Mouse (Mus musculus): ENCODE data around the gene Gm8362. TPM values are rescaled to one million over a fixed set of nuclear protein-coding genes. Genes with fewer than 3 reads are reported as not detected.

Gene Gm8362
- not detected in 4 replicates for total RNA-seq (2023; ENCODE audit: inconsistent age)

DNA sequence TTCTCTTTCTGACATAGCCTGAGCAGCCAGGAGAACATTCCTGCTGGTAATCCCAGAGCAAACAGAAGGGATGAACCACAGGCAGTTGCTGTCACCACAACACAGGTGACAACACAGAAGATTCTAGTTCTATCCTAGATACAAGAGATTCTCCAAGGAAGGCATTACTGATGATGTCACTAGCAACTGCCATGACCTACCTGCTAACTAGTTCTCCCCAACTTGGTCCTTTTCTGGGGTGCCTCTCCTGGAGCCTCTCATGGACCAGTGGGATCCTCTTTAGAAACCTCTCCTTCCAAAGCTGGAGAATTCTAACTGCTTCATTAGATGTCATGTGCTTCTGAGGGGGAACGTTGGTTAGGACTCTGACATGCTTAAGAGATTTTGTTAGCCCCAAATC lies at the start of gene Gm8362:
TSS of gene Gm8362 (minus strand) at position 101 of the 400 bp plus-strand sequence.

DNA sequence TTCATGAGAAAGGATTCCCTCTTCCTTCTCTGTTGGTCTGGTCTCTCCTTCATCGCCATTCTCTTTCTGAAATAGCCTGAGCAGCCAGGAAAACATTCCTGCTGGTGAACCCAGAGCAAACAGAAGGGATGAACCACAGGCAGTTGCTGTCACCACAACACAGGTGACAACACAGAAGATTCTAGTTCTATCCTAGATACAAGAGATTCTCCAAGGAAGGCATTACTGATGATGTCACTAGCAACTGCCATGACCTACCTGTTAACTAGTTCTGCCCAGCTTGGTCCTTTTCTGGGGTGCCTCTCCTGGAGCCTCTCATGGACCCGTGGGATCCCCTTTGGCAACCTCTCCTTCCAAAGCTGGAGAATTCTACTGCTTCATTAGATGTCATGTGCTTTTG lies 32.0 kb downstream of the Gm8362 start, which contains the start of gene Gm3636:
TSS of gene Gm3636 (minus strand) at position 101 of the 400 bp plus-strand sequence.

DNA sequence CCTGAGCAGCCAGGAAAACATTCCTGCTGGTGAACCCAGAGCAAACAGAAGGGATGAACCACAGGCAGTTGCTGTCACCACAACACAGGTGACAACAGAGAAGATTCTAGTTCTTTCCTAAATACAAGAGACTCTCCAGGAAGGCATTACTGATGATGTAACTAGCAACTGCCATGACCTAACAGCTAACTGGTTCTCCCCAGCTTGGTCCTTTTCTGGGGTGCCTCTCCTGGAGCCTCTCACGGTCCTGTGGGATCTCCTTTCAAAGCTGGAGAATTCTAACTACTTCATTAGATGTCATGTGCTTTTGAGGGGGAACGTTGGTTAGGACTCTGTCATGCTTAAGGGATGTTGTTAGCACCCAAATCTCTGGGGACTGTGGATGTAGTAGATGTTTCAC lies 54.1 kb downstream of the Gm8362 start, which contains the start of gene Gm8050:
TSS of gene Gm8050 (minus strand) at position 101 of the 400 bp plus-strand sequence.

Other genes starting within 250 kb of the Gm8362 start
- gene Gm8356, start 237.1 kb downstream of the Gm8362 start, total RNA-seq (2023; ENCODE audit: inconsistent age), result not detected in 4 replicates
- gene Gm3629, start 183.8 kb downstream of the Gm8362 start, total RNA-seq (2023; ENCODE audit: inconsistent age), result not detected in 4 replicates
- not detected in 4 replicates for gene Gm3460, start 152.0 kb downstream of the Gm8362 start, total RNA-seq (2023; ENCODE audit: inconsistent age)
- gene Gm10251, start 90.2 kb downstream of the Gm8362 start, total RNA-seq (2023; ENCODE audit: inconsistent age), result not detected in 4 replicates
- gene Gm8050, start 54.2 kb downstream of the Gm8362 start, total RNA-seq (2023; ENCODE audit: inconsistent age), result not detected in 4 replicates
- 0.45 to 1.3 TPM (median 0.73 TPM) in 4 replicates for gene Gm3636, start 32.1 kb downstream of the Gm8362 start, total RNA-seq (2023; ENCODE audit: inconsistent age)
- not detected in 4 replicates for gene Gm3642, start 65.9 kb upstream of the Gm8362 start, total RNA-seq (2023; ENCODE audit: inconsistent age)
- gene Gm3667, start 115.6 kb upstream of the Gm8362 start, total RNA-seq (2023; ENCODE audit: inconsistent age), result not detected in 4 replicates
- not detected in 4 replicates for gene Gm6356, start 199.4 kb upstream of the Gm8362 start, total RNA-seq (2023; ENCODE audit: inconsistent age)